Mouse (Mus musculus) thymus, postnatal 14 days (tissue): ENCODE results near the gene Nfic.

ENCODE experiments used
- DNase-seq: peaks from one replicate; pipeline ENCODE4 v3.0.0; 2021

The Nfic gene

DNA sequence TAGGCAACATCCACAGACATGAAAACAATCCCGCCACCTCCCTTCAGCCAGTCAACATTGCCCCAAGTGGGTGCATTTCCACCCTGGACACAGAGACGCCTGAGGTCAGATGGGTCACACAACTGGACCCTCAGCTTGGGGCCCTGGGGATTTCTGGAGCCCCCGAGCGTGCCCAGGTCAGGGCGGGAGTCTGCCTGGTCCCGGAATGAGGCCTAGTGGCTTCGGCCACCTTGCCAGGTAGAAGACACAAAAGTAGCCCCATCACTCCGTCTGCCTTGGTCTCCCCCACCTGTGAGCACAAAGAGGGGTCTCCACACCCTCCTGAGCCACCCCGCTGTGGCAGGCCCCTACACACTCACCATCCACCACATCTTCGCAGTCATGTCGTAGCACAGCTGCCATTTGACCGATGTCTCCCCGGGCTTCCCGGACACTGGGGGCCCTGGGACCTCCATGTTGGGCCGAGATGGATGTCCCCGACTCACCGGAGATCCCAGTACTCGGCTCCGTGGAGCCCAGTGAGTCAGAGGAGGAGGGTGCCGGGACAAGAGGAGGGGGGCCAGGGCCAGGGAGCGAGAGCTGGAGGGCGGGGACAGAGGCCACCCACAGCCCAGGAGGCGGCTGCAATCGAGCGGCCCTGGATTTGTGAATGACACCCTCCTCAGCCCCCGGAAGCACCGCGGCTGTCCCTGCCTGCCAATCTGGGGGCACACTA is at the start of gene Nfic:
Nfic (minus strand) TSS at position 455 of the 715 bp plus-strand sequence.
- no peak for DNase-seq

DNA sequence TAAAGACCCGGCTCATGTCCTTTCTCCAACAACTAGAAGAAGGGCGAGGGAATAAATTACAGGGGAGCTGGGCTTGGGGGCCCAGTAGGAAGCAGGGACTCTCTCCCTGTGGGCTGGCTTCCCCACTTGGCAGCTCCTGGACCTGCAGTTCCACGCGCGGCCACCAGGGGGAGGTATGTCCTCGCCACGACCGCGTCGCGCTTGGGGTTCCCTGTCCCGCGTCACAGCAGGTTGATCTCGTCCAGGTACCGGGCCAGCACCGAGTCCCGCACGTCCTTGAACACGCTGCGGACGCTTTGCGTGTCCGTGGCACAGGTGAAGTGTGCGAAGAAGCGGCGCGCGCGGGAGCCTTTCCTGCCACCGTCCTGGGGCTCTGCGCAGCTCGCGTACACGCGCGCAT is 47.2 kb upstream of the Nfic start:
- DNase-seq = peak; percentile 93

DNA sequence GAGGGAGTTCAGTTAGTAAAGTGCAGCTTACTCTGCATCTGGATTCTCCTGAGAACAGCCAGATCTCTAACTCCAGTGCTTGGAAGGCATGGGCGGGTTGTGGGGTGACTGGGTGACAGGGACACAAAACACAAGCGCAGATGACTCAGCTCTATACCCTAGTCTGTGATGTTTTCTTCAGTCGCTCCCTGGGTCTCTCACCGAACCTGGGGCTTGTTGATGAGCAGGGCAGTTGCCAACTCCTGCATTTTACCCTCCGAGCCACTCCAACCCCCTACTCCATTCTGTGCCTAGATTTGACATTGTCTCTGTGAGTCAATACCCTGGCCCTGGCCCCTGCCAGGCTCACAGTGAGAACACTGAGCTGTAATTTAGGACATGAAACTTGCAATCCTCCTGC is 46.4 kb upstream of the Nfic start:
- DNase-seq = no peak

DNA sequence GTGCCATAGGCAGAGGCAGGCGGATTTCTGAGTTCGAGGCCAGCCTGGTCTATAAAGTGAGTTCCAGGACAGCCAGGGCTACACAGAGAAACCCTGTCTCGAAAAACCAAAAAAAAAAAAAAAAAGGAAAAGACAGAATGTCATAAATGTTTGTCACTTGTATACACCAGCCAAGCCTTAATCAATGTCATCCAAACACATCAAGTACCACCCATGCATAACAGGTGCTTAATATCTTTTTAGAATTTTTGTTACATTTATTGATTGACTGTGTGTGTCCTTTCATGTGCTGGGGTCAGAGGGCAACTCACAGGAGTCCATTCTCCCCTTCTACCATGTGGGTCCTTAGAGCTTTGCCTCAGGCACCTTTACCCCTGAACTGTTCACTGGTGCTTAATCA is 44.6 kb upstream of the Nfic start, which contains the start of gene S1pr4:
S1pr4 (minus strand) TSS at position 101 of the 400 bp plus-strand sequence.
- DNase-seq = no peak

DNA sequence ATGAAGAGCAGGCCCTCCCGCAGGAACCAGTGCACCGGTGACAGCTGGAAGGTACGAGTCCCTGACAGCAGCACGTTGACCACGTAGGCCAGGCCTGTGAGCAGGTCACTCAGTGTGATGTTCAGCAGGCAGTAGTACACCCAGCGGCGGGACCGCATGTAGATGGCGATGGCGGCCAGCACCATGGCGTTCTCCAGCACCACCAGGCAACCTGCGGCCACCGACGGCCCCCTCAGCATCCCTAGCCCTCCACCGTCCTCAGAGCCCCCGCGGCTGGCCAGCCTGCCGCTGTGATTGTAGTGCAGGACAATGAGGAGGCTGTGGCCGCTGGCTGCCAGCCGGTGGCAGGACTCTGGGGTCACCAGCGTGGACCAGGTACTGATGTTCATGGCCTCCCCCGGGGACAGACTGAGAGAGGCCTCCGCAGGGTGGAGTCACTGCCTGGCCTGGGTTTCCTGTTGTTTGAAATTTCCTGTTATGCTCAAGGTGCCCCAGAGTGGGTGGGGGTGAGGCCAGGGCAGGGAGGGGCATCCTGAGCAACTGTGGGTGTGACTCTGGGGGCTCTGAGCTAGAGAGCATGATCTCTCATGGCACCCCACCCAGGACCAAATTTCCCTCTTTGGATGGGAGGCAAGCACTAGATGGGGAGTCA is 43.9 kb upstream of the Nfic start:
- DNase-seq = peak; percentile 89

DNA sequence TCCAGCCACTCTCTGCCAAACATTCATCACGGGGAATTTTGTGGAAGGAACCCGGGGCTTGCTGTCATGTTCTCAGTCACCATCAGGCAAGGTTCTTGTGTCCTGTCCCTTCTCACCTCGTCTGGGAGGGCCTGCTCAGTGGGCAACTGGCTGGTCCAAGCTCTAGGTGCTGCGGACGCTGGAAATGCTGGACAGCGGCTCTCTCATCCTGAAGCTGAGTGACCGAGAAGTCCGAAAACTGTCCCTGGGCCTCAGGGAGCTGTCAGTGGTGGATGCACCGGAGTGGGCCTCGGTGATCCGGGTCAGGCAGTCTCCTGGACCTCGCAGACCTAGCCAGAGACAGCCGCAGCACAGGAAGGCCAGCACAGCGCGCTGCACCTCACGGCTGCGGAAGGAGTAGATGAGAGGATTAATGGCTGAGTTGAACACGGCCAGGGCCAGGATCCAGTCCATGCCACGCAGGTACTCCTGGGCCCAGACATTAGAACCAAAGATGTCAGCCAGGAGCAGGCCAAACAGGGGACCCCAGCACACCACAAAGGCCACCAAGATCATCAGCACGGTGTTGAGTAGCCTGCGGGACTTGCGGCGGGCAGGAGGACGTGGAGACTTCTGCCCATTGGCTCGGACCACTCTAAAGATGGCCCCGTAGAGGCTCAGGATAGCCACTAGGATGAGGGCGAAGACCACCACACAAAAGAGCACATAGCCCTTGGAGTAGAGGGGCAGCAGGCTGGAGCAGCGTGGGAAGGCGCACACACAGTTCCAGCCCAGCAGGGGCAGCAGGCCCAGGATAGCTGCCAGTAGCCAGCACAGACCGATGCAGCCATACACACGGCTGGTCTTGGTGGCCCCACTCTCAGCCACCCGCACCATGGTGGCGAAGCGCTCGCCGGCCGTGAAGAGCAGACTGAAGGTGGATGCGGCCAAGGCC is 43.1 kb upstream of the Nfic start:
- peak; percentile 47 for DNase-seq

DNA sequence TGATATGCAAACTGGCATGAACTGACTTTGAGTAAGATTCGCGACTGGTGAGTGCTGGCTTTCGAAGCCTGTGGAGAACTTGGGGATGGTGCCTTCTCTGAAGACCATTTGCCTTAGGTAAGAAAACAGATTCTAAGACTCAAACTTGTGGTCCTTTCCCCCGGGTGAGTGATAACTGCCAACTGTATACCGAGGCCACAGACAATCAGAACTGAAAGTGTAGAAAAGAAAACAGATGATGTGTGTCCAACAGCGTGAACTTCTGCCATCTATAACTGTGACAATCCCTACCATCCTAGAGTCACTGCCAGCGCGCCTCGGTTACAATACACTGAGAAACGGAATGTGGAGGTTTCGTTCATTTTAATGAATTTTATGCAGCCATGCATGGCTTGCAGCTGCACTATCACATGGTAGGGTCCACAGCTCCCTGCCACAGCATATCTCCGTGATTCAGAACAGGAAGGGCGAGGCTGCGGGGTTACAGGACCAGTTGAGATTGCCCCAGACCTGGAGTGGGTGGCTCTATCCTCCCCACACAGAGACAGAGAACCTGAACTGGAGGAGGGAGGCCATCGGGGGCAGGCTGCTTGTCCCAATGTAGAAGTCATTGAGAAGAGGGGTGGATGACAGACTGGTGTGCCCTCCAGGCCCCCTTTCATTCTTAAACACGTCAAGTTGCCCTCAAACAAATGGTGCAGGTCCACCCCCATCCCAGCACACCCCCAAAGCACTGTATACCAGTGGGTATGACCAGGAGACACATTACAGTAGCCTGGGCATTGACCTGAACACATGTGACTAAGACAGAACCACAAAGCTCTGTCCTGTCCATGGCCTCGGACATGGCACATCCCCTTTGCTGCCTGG is 42.2 kb upstream of the Nfic start:
- DNase-seq = peak; percentile 51

DNA sequence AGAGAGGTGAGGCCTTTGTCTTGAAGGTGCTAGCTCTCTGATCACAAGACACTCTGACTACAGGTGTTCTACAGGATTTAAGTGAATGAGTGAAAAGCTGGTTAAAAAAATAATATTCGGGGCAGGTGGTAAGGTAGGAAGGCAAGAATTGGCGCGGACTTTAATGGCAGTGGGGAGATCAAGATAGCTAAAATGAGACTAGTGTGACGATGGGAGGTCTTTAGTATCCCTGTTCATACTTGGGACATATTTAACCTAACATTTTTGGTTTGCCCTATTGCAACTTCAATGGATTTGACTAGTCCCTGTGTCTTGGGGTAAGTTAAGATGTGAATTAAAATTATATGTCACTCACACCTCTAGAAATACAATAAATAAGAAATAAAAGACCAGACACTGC is 41.5 kb upstream of the Nfic start:
- no peak for DNase-seq

DNA sequence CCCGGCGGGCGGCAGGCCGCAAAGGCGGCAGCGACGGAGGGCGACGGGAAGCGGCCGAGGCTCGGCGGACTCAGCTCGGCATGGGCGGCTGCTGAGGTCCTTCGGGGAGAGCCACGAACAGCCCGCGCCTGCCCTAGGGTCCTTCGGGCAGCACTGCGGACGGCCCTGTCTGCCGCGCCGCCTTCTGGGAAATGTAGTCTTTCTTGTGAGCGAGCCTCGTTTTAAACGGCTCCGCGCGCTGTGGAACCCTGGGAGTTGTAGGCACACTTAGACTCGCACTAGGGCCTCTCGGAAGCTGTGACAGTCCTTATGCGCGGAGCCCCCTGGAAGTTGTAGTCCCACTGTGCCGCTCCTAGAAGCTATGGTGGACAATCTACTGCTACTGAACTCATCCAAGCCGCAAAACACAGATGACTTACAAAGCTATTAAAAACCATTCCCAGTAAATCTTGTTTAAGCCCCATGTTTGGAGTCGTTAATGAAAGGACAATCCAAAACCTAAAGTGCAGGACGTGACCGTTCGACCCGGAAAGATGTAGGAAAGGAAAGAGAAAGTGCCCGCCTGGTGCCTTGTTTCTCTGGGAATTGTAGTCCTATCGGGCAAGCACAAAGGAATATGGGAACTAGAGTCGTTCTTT is 40.9 kb upstream of the Nfic start, which contains the start of gene Ncln:
Ncln (minus strand) TSS at position 129 of the 638 bp plus-strand sequence.
- peak; percentile 99 for DNase-seq

DNA sequence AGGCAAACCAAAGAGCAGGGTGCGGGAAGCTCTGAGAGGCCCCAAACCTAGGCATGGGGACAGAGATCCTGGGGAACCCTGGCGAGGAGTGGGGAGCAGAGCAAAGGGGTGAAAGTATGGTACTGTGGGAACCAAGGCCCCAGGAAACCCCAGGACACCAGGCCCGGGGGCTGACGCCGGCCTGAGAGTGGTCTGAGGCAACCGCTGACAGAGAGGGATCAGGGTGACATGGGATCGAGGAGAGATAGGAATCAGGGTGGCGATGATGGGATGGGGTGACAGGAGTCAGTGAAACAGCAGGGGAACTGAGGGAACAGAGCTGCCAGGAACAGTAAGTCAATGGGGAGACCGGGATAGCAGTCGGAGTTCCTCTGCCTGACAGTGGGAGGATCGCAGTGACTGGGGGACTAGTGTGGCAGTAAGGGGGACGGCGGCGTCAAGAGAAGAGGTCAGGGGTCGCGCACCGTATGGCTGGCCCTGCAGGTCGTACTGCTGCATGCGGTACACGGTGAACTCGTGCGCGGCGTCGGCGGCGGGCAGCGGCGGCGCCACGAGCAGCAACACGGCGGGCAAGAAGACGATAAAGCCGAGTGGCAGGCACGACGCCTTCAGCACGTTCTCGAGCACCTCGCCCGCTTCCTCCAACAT is 40.3 kb upstream of the Nfic start:
- DNase-seq = no peak

DNA sequence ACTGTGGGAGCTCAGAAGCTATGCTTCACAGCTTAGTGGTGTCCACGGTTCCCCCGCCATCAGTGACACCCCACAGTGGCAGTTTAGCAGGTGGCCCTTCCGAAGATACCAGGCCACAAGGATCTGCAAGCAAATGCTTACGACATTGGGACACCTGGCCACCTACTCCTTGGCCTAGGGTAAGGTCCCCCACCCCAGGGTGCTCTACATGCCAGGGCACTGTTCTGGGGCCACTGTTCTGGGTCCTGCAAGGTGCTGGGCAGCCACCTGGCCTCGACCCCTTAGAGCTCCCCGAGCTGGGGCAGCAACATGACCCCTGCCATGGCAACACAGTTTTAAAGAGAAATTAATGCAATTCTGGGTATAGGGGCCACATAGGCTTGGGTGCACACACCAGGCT is 39.7 kb upstream of the Nfic start:
- DNase-seq = peak; percentile 26

DNA sequence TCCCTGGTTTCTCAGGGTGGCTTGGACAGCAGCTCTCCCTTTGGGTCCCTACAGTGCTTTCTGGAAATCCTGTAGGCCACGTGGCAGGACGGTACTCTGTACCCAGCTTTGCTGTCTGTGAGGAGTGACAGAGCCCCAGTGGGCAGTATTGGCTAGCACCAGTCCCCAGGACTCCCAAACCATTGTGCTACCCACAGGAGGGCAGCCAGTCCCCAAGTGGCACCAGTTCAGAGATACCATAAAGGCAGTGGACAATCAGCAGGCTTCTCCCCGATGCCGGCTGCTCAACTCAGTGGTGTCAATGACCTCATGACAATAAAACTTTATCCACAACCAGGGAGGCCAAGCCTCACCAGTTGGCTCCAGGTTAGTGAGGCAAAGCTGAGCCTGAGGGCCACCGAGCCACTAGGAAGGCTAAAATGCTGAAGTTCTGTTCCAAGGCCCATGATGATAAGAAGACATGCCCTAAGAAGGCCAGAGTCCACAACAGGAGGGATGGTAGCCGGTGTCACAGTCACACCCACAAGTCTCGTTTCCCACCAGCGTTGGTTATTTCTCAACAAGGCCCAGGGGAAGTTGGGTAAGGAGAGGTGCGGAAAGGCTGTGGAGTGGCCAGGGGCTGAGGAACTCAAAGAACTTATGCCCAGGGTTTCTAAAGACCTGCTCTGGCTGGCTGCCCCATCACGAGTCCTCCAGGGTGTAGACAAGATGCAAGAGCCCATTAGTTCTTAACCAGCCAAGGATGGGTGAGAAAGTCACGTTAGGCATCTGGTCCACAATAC is 39.0 kb upstream of the Nfic start:
- no peak for DNase-seq

DNA sequence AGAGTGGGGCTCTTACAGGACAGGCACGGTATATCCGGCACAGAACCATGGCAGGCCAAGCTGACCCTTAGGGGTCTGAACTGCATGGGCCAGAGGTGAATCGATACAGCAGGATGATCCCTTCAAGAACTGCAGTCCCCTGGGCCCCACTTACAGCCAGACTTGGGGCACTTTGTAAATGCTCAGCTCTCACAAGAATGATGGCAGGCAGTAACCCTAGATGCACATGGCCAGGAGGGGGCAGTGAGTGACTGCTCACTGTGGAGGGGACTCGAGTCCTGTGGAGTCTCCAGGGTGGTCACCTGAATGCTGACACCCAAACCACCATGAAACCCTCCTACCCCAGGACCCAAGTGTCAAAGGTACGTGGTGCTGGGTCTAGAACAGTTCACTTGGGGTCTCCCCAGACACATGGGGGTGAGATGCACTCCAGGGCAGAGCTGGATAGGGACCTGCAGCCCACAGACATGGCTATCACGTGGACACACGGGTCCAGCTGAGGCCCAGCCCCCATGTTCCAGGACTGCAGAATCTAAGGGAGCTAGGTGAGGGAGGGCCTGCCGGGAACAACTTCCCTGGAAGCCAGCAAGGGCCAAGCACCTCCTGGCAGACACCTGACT is 38.3 kb upstream of the Nfic start:
- DNase-seq = peak; percentile 55

DNA sequence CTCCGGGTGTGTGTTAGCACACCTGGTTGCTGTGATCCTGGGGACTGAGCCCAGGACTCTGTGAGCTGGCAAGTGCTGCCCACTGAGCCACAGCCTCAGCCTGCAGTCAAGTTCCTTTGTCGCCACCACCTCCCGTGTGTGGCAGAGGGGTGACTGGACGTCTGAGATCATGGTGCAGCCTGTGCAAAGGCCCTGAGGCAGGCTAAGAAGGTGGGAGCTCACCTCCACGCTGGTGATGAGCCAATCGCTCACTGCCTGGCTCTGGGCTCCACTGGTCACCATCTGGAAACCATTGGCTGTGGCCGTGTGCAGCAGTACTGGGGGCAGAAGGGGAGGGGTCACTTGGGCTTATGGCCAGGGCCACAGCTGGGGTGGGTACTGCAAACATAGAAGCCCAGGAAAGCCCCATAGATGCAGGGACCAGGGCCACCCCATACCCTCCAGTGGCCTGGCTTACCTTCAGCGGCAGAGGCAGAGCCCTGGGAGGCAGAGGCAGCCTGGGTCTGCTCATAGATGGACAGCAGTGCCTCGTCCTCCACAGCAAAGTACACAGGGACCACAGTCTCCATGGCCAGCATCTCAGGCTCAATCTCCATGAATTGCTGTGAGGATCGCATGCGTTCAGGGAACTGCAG is 37.3 kb upstream of the Nfic start:
- no peak for DNase-seq

DNA sequence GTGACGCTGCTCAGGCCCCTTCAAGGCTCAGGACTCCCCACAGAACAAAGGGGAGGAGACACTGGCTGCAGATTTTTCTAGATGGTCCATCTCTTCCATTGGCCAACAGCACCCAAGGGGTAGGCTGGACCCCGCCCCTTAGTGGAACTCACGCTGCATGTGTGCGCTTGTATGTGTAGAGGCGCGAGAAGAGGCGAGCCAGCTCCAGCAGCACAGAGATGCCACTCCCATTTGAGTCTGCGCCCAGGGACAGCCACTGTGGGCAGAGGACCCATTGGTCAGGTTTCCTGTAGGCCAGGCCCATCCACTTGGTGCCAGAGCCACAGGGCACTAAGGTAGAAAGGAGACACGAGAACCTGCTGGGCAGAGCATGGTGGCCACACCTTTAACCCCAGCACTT is 35.6 kb upstream of the Nfic start:
- no peak for DNase-seq

DNA sequence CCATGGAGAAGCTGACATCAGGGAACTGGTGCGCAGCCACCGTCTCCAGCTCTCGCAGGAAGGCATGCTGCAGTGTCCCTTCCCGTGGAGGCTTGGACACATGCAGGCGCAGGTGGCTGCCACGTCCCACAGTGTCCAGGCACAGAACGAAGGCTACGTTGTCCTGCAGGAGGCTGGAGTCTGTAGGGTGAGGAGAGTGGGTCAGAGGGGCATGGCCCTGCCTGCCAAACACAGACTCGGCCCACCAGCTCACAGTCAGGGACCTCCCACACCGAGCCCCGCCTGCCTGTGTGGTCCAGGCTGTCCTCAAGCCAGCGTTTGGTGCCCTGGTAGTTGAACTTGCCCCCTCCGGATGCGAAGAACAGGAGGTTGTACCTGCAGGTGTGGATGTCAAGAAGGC is 34.5 kb upstream of the Nfic start:
- DNase-seq = no peak

DNA sequence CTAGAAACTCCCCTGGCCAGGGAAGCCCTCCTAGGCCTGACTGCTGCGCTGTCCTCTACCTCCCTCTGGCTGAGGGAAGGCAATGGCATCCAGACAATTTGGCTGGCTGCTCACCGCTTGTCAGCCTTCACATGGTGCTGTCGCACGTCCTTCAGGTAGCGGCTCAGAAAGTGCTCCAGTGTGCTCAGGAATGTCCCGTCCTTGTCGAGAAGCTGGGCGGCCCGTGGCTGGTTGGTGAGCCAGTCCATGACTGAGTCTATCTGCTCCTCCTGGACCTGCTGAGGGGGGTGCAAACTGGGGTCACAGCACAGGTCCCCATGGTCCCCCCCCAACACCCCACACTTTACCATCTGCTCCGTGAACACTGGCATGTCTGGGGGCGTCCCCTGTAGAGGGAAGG is 32.6 kb upstream of the Nfic start:
- no peak for DNase-seq

DNA sequence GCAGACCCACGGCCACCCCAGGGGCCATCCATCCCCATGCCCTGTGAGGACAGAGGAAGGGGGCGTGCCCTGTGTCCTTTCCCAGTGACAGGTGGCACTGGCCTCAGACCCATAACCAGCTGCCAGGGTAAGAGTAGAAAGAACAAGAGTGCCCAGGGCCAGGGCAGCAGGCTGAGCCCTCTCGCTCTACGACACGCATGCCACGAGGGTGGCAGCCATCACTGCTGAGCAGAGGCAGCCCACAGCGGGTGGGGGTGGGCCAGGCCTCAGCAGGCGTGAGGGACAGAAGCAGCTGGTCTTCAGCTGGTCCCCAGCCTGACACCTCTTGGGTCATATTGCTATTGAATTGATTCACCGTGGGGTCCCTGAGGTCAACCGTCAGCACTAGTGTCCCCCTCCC is 31.1 kb upstream of the Nfic start:
- no peak for DNase-seq

DNA sequence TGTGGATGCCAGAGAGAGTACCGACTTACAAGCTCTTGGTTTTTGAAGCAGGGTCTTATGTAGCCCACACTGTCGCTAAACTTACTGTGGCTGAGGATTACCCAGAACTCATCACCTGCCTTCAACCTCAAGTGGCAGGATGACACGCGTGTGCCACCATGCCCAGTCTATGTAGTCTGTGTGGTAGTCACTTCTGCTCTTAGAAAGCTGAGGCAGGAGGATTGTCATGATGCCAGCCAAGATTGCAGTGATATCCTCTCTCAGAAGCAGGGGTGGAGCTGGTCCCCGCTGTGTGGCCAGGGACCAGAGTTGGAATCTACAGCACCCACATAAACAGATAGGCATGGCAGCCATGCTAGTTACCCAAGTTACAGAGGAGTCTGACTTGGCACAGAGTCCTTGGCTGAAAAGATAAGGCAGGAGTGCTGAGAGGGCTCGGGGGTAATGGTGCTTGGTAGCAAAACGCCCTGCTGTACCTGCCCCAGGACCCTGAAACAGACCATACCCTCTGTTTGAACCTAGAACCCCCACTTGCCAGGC is 30.1 kb upstream of the Nfic start:
- no peak for DNase-seq
